Mouse (Mus musculus) CD4-positive, CD25-positive, alpha-beta regulatory T cell, adult 2 months (primary cell): ENCODE data around the gene Agbl4.

ENCODE experiments used
- DNase-seq: peaks from one replicate; pipeline ENCODE4 v3.0.0-alpha.2; 2012; ENCODE audit warnings: low read depth, low spot score

Agbl4 gene

GRCm38 (mm10) chr4:111256931-111257330, 859.5 kb downstream of the Agbl4 start:
- no peak for DNase-seq

GRCm38 (mm10) chr4:111280936-111281335, 883.5 kb downstream of the Agbl4 start:
- DNase-seq: no peak

DNA sequence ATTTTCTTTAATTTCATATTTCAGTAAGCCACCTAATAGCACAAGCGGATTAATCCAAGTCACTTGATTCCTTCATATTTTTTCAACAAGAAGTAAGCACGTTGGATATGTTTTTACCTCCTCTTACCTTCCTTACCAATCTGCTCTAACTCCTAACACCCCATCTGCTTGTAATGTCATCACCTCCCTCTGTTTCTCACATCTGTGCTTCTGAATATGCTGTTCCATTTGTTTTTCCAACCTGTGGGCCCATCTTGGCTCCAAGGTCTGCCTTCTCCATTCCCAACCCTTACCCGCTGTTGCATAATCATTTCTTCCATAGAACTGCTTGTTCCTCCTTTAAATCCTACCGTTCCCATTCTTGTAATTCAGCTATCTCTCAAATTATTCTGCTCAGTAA, 884.4 kb downstream of the Agbl4 start:
- no peak for DNase-seq

GRCm38 (mm10) chr4:111284625-111285024, 887.2 kb downstream of the Agbl4 start:
- DNase-seq: no peak

DNA sequence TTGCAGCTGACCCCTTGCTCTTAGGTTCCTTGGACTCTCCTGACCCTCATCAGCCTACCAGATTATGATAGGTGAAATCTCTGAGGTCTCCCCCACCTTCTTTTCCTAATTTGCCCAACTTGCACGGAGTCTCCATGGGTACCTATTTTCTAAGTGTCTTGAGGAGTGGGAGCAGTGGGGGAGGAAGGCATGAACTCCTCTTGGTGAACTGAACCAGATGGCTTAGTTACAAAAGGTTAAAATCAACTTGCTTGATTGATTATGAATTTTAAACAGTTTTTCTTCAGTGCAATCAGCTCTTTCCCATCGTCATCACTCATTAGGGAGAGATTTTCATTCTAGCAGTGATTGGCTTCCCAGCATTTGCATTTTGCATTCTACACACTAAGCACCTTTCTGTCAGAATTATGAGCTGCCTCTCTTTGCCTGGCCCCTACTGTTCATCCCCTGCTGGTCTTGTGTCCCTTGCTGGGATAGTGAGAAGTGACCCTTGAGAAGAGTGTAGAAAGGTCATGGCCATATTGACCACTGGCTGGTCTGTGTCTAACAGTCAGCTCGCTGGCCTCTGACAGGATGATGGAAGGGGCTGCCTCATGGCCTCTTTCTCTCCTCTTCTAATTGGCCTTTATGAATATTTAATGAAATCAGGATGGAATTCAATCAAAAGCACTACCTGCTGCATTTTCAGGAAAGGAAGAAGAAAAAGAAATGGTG, 897.2 kb downstream of the Agbl4 start:
- DNase-seq: no peak

- DNase-seq: no peak
These were observed 909.1 kb downstream of the Agbl4 start for GRCm38 (mm10) chr4:111306518-111306917.

DNA sequence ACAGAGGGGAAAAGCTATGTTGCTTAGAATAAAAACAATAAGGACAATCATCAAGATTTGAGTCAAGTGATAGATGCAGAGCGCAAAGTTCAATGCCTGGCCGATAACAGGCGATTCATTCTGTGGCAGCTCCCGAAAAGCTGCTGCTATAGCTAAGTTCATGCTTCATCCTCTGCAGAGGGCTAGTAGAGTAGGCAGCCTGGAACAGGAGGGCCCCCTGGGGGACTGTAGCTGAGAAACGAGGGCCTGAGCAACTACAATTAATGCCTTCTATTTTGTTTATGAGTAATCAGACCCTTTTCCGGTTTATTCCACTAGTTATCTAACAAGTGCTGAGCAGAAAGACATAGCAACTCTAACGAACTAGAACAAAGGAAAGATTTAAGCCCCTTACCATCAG, 909.7 kb downstream of the Agbl4 start:
- no peak for DNase-seq

DNA sequence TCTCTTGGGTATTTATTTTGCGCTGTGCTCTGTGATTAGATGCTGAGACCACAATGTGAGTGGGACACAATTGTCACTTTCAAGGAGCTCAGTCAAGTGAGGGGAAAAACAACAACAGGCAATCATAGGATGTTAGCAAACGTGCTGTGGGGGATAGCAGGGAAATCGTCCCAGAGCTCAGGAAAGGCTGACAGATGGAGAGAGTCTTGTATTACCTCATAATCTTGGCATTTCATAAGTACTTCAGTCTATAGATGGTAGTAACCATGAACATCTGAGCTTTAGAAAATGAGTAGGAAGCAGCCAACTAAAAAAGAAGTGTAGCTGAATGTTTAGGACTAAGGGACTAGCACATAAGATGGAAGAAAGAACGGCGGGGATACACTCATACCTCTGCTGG, 910.2 kb downstream of the Agbl4 start:
- no peak for DNase-seq

DNA sequence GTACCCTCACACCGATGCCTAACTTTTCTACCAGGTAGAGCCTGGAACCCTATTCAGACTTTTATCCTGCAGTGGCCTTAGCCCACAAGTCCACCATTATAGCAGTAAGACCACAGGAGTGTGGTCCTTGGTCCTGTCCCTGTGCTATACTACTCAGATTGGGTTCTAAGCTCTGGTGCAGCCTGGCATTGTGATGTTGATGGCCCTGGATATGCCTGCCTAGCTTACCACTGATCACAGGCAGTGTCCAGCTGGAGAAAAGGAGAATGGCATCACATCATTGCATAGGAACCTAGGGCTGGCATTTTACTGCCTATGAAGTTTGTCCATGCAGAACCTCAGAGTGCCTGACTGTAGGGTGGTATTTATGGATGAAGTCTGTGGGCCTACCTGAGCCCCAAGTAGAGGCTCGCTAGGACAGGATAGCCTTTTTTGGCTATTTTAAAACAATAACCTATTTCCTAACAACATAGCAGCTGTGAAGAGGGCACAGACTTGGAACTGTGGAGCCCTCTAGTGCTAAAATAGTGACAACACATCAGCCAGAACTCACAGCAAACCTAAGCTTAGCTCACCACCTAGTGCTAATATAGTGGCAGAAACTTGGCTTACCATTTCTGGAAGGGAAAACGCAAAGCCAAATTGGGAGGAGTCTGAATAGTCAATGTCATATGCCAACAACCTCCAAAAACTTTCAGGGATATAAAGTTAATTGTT, 911.3 kb downstream of the Agbl4 start:
- no peak for DNase-seq

- DNase-seq: no peak
These were observed 929.6 kb downstream of the Agbl4 start for GRCm38 (mm10) chr4:111327094-111327493.

DNA sequence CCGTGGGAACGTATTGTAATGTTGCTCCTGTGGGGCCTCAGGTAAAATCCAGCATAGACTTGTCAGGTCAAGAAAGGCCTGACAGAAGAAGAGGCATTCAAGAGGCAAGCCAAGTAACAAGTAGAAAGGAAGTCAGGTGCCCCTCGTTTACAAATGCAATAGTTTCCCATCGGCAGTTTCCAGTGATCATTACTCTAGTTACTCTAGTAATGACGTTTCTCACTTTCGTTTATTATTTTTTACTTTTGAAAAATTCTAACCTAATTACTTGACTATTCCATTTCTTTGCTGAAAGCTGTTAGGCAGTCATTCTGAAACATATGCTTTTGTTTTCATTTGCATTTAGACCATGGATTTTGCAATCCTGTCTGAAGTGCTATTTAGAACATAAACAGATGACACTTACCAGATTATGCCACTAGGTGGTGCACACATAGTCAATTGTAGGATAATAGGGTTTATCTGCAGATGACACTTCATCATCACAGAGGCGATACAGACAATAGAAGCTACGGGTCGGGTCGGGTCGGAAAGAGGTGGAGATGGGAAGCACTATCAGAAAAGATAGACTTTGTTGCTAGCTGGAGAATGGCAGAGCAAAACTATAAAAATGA, 930.4 kb downstream of the Agbl4 start:
- peak; percentile 39 for DNase-seq

DNA sequence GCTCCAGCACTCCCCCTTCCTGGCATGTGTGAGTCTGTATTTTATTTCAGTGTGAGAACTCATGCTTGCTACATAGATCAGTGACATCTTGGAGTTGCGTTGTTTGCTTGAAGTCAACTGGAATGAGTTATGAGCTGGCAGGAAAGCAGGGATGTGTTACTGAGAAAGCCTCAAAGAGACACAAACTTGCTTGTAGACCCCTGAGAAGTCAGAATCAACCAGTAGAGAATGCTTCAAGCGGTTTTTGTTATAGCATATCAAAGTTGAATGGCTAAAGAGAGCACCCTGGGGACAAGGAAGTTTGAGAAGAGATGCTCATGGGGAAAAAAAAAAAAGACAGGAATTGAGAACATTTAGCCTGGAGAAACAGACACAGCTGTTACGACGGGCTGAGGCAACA, 932.0 kb downstream of the Agbl4 start:
- DNase-seq: no peak

- DNase-seq: no peak
These were observed 935.4 kb downstream of the Agbl4 start for GRCm38 (mm10) chr4:111332864-111333263.

DNA sequence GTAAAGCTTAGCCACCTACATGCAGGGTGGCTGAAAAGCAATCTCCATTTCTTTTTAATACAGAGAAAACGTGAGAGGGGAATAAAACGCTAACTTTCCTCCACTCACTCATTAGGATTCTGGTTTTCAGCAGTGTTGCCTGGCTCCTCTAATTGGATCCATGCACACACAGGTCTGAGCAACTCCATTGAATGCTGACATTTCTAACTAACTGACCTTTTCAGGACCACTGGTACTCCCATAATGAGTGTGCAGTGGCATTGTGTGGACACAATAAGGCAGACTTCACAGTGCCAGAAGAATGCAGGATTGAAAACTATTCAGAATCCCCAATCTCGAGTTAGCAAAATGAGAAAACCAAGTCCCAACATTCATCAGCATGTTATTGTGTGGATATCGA, 952.5 kb downstream of the Agbl4 start:
- DNase-seq: no peak

GRCm38 (mm10) chr4:111350615-111351525, 953.4 kb downstream of the Agbl4 start:
- no peak for DNase-seq

- no peak for DNase-seq
These were observed 959.2 kb downstream of the Agbl4 start for GRCm38 (mm10) chr4:111356584-111357115.

DNA sequence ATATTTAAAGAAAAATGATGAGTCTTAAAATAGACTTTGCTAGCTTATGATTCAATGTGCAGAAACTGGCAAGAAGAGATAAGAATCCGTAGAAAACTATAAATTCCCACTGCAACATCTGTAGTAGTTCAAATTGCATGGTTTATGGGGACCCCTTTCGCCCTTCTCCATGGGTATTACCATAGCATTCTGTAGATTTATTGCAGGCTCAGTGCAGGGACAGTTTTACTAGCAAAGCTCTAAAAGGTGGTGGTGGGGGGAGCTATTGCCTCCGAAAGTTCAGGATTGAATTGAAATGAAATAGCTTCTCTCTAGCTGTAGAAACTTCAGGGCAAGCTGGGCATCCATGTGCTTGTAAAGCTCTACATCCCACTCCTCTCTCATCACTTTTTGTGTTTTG, 959.7 kb downstream of the Agbl4 start:
- no peak for DNase-seq

- no peak for DNase-seq
These were observed 966.7 kb downstream of the Agbl4 start for GRCm38 (mm10) chr4:111364199-111364598.

GRCm38 (mm10) chr4:111367771-111368170, 970.3 kb downstream of the Agbl4 start:
- no peak for DNase-seq

GRCm38 (mm10) chr4:111377159-111377558, 979.7 kb downstream of the Agbl4 start:
- no peak for DNase-seq

- no peak for DNase-seq
These were observed 980.6 kb downstream of the Agbl4 start for GRCm38 (mm10) chr4:111378071-111378470.

GRCm38 (mm10) chr4:111383101-111383500, 985.6 kb downstream of the Agbl4 start:
- DNase-seq: no peak
